In genomic region chr12:24463490-24463889, GRCm38 (mm10) we compare ENCODE assay signal across 7 mouse cellular contexts. TPM values are rescaled to one million over a fixed set of nuclear protein-coding genes. Genes with fewer than 3 reads are reported as not detected.
DNase-seq lines count a peak whose midpoint lies in the region; ATAC-seq and TF ChIP-seq lines count a peak whose summit lies in the region.
"Not testable (repeated sequence)": the region's sequence is repeated elsewhere in the genome, so short reads cannot be mapped to it uniquely, and the experiment has no call there.

No protein-coding gene starts in this region.

- TF ChIP-seq CTCF in intestine, postnatal 0 days (IDR thresholded peaks at IDR 0.05; ENCODE audit: low read depth); lung, postnatal 0 days (IDR thresholded peaks at IDR 0.05): not testable (repeated sequence)

- not testable (repeated sequence) for H3K9ac ChIP-seq in intestine, postnatal 0 days (ENCODE audit: low read depth, low read length); lung, postnatal 0 days (replicated peaks; ENCODE audit: low read depth); stomach, embryonic 15.5 days

- not testable (repeated sequence) for H3K4me1 ChIP-seq in intestine, postnatal 0 days (replicated peaks; ENCODE audit: control insufficient read depth, insufficient read depth, low read length); lung, postnatal 0 days (ENCODE audit: insufficient read depth, low read depth, low read length); stomach, embryonic 15.5 days

- 54% methylated on average over 6 of the region's 6 CpGs for WGBS in intestine, postnatal 0 days
- 68% methylated on average over 6 of the region's 6 CpGs for WGBS in lung, postnatal 0 days
- WGBS in stomach, embryonic 15.5 days, result 62% methylated on average over 6 of the region's 6 CpGs

- not testable (repeated sequence) for H3K27me3 ChIP-seq in intestine, postnatal 0 days (replicated peaks; ENCODE audit: control insufficient read depth, insufficient read depth, low read length); lung, postnatal 0 days (replicated peaks; ENCODE audit: insufficient read depth, low read length); stomach, embryonic 15.5 days (replicated peaks)

- H3K36me3 ChIP-seq in intestine, postnatal 0 days (ENCODE audit: control insufficient read depth, insufficient read depth); lung, postnatal 0 days (ENCODE audit: insufficient read depth, low read length); stomach, embryonic 15.5 days: not testable (repeated sequence)

- not testable (repeated sequence) for TF ChIP-seq EP300 in lung, postnatal 0 days (IDR thresholded peaks at IDR 0.05)

- not testable (repeated sequence) for H3K27ac ChIP-seq in intestine, postnatal 0 days (ENCODE audit: low read depth, low read length); lung, postnatal 0 days (ENCODE audit: low read length); stomach, embryonic 15.5 days

- H3K4me2 ChIP-seq in intestine, postnatal 0 days (replicated peaks; ENCODE audit: low read depth); lung, postnatal 0 days (replicated peaks; ENCODE audit: low read depth, low read length); stomach, embryonic 15.5 days: not testable (repeated sequence)

- peak; percentile 78 for ATAC-seq in intestine, postnatal 0 days
- ATAC-seq in lung, postnatal 0 days, result peak; percentile 52
- ATAC-seq in stomach, embryonic 15.5 days (ENCODE audit: insufficient read depth, low FRiP score, low read depth), result peak; percentile 87

- not testable (repeated sequence) for H3K9me3 ChIP-seq in intestine, postnatal 0 days (ENCODE audit: control insufficient read depth); lung, postnatal 0 days (ENCODE audit: low read length); stomach, embryonic 15.5 days

- not testable (repeated sequence) for H3K4me3 ChIP-seq in intestine, postnatal 0 days (ENCODE audit: low read depth, low read length); lung, postnatal 0 days (ENCODE audit: low read depth, low read length); stomach, embryonic 15.5 days (replicated peaks)

- peak; percentile 11 for DNase-seq in cerebellum, adult 11-12 months
- DNase-seq in heart, adult 11 months, result peak; percentile 90
- peak; percentile 14 for DNase-seq in lung, postnatal 0 days (ENCODE audit: low spot score)
- DNase-seq in thymus, postnatal 0 days (ENCODE audit: low spot score), result peak; percentile 2
- peak; percentile 20 for DNase-seq in urinary bladder, postnatal 14 days (ENCODE audit: low spot score)

RNA-seq across cellular contexts. Expression of gene Taf1b, which starts 34.7 kb away (rescaled TPM):
- 10.3 and 10.4 TPM in 2 replicates for polyA plus RNA-seq in intestine, postnatal 0 days (2015; fragmentation: Nextera tagmentation; extraction: Ambion mirVana)
- polyA plus RNA-seq in lung, postnatal 0 days (2015; fragmentation: Nextera tagmentation; extraction: Ambion mirVana), result 16.9 and 18.6 TPM in 2 replicates
- polyA plus RNA-seq in stomach, embryonic 15.5 days (2015; fragmentation: Nextera tagmentation; extraction: Ambion mirVana), result 19.7 and 20.2 TPM in 2 replicates
- 43.6 and 45.8 TPM in 2 replicates for polyA plus RNA-seq in thymus, postnatal 0 days (2015; fragmentation: Nextera tagmentation; extraction: Ambion mirVana)

Comparison
In these comparisons a context has a peak if more than half of its experiments do, and no peak if none do; other contexts are left out.
1. DNase-seq: peak in every context shown above with its lines; median percentile 90 in heart, adult 11 months; 20 in urinary bladder, postnatal 14 days; 14 in lung, postnatal 0 days; 11 in cerebellum, adult 11-12 months; 2 in thymus, postnatal 0 days.